Mouse (Mus musculus) c-Kit-positive CD71-negative TER-119-negative erythroid progenitor cells, embryonic 14.5 days (primary cell): ENCODE measurements around the gene Immp2l.
"Not testable (repeated sequence)": the region's sequence is repeated elsewhere in the genome, so short reads cannot be mapped to it uniquely, and the experiment has no call there.

Experiments
- DNase-seq: peaks from one replicate; pipeline ENCODE4 v3.0.0-alpha.2; 2013; ENCODE audit warnings: low read depth

The Immp2l gene

DNA sequence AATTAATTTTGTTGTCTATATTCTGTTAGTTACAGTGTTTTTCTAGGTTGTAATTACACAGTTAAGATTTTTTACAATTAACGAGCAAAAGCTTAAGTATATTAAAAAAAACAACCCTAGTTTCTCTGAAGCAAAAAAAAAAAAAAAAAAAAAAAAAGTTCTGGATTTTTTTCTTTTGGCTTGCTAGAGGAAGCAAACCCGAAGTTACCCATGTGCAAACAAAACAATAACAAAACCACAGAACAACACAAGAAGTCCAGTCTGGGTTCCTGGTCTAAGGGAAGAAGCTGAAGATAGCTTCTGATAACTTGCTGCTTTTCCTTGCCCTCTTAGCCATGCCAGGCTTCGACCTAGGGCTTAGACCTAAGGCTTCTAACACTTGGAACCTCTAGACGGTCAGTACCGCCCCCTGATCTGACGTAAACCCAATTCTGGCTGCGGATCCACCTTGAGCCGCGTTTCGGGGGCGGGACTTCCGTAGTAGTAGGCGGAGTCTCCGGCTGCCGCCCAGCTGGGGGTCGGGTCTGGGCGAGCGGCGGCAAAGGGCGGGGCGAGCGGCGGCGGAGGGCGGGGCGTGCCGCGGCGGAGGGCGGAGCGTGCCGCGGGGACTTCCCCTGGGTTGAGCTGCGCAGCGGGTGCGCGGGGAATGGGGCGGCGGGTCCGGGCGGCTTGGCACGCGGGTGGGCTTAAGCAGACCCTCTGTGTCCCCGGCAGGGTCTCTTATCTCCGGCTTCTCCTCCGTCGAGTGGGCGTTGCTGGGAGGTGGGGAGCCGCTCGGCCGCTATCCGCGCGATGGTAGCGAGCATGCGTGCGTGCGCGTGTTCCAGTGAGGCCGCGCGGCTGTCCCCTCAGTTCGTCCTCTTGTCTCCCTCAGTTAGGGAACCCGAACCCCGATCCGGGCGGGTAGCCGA, at the start of gene Immp2l:
Gene Immp2l, plus strand, starts transcription at position 580 of the 911 bp plus-strand sequence.
- peak; percentile 87 for DNase-seq

DNA sequence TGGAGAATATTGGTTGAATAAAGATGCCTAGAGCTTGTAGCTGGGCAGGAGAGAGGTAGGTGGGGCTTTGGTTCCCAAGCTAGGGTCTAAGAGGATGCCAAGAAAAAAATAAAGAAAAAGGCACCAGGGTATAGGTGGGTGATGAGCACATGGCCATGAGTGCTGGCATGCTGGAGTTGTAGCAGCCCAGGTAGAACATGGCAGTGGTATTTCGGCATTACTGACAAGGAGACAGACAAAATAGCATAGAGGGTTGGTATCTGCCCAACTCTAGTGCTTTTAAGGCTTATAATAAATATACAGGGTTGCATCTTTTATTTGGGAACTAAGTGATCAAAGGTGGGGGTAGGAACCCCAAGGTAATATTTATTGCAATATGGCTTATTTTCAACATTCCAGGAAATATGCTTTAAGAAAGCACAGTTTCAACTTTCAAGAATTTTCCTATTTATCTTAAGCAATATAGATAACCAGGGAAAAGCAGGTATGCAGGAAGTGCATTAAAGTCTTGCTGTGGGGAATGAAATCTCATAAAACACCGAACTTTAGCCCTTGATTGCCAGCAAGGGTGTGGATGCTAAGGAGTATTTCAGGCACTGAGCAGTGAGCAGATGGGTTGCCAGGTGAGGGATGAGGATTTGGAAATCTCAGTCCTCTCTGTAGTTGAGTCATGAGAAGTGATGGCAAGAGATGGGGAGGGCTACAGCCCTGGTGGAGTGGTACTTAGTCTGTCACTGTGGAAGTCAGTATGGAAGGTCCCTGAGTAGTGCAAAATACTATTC, 45.0 kb upstream of the Immp2l start:
- DNase-seq, result no peak

DNA sequence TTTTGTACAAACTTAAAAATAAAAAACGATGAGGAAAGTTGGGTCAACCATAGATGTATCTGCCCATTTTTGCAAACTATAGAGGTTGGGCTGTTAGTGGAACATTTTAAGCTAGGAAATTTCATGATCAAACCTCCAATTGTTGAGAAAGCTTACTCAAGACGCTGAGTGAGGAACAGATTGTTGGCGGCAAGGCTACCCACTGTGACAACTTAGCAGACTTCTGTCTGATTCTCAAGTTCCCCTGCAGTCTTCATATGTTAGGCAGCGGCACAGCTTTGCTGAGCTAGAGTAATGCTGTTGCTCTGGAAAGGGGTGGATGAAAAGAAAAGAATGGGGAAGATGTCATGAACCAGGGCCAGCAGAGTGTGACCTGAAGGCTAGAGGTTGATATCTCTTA, 44.2 kb upstream of the Immp2l start:
- no peak for DNase-seq

DNA sequence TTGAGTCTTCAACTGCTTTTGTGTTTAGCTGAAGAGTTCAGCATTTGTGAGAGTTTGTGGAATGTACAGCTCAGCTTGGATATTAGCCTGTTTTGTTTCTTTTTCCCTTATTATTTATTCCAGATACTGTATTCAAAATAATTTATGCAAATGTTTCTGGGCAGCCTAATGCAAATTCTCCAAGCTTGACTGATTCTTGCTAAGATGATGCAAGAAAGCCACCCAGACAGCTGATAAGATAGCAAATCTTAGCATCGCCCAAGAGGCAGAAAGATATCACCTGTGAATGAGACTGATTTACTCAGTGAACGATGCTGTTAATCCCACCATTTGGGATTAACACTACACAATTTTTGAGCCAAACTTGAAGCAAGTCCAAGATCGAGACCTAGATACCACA, 43.7 kb upstream of the Immp2l start:
- no peak for DNase-seq

DNA sequence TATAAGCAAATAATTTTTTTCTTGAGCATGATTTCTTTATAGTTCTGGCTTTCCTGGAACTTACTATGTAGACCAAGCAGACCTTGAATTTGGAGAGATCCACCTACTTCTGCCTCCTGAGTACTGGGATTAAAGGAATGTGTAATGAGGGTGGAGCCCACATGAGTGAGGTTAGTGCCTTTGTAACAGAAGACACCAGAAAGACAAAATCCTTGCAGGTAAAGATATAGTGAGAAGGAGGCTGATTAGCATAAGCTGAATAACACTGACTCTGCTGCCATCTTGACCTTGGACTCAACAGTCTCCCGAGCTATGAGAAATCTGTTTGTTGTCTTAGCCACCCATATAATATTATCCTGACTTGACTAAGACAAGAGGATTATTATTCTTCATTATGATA, 40.9 kb upstream of the Immp2l start:
- no peak for DNase-seq

DNA sequence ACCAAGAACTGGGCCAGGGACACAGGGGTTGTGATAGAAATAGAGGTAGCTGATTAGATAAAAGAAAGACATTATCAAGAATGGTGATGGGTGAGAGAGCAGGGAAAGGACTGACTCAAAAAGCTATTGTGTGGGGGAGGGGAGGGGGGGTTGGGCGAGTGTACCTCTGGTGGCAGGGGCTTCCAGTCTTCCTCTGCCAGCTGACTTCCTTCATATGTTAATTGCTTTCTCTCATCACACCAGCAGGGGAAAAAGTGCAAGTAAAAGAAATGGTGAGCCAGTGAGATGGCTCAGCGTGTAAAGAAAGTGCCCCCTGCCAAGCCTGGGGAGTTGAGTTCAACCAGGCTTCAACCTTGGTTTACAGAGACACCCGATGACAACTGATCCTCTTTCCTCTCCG, 39.2 kb upstream of the Immp2l start:
- DNase-seq, result no peak

DNA sequence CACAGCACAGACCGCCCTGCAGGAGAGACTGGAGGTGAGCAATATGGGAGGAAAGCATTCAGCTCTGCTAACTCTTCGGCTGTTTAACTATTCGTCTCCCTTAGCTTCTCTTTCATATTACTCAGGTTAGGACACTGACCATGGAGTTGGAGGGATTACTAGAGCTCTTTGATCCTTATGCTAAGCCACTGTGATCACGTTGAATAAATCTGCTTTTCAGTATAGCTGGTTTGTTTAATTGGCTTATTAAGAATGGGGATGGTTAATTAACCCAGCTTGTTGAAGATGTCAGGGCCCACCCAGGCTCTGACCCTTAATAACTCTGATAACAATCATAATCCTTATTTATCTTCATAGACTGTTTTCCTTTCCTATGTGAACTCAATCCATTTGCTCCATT, 38.1 kb upstream of the Immp2l start:
- no peak for DNase-seq

DNA sequence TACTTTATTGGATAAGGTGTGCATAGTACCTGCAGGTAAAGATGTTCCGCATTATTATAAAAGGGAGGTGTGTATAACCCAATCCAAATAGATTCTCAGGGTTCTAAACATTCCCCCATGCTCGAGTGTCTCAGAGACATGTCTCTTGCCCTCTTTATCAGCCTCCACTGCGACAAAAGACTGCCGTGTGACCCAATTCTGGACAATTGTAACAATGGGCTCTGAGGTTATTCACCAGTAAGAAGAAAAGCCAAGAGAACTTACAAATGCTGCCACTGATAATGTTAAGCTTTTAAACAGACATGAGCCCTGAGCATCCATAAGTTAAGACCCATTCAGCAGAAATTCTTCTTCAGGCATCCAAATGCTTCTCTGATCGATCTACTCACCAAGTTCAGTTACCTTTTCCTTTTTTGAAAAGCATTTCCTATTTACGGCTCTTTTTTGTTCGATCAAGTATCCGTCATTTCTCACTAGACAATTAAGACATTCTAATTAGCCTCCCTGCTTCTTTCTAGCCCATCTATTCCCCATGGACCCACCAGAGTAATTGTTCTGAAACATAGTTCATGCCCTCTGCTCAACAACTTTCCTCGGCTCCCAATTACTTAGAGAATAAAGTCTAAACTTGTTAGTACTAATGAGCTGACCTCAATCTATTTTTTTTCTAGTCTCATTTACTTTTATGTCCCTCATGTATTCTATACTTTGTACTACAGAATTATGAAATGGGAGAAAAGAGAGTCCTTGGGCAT, 35.4 kb upstream of the Immp2l start:
- no peak for DNase-seq

DNA sequence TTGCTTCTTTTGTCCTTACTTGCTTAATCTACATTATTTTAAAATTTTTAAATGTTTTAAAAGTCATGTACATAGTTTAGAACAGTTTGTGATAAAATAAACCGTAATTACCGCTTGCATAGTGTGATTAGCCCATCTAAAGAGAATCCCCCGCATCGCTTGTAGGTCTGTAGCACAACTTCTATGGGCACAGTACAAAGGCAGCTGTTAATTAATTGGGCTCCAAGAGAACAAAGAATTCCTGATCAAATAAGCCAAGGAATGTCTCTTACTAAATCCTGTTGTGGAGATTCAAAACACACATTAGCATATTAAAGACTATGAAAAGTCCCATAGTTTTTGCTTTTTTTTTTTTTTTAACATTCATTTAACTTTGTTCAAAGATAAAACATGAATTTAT, 32.2 kb upstream of the Immp2l start:
- no peak for DNase-seq

DNA sequence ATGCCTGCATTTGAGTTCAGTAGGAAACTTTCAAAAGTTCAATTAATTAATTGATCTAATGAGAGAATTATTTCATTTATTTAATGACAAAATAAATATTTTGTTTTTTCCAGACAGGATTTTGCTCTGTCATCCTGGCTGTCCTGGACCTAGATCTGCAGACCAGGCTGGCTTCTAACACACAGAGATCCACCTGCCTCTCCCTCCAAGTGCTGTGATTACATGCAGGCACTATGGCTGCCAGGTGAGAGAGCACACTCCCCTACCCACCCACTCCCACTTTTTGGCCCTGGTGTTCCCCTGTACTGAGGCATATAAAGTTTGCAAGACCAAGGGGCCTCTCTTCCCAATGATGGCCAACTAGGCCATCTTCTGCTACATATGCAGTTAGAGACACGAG, 31.7 kb upstream of the Immp2l start:
- not testable (repeated sequence) for DNase-seq

DNA sequence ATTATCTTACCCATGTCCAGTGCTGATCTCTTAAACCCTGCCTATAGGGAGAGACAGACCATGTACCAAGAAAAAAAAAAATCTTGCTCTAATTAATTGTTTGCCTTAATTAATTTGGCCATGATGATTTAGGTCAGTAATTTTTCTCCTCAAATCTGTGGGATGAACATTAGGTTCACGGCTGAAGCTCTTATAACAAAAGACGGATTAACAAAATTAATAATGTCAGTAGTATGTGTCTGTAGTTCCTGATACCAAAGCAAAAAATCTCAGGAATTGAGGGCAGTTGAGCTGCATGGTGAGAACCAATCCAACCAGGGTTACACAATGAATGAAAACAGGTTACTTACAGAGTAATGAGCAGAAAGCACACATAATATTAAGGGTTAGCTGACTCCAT, 29.0 kb upstream of the Immp2l start:
- DNase-seq, result no peak

DNA sequence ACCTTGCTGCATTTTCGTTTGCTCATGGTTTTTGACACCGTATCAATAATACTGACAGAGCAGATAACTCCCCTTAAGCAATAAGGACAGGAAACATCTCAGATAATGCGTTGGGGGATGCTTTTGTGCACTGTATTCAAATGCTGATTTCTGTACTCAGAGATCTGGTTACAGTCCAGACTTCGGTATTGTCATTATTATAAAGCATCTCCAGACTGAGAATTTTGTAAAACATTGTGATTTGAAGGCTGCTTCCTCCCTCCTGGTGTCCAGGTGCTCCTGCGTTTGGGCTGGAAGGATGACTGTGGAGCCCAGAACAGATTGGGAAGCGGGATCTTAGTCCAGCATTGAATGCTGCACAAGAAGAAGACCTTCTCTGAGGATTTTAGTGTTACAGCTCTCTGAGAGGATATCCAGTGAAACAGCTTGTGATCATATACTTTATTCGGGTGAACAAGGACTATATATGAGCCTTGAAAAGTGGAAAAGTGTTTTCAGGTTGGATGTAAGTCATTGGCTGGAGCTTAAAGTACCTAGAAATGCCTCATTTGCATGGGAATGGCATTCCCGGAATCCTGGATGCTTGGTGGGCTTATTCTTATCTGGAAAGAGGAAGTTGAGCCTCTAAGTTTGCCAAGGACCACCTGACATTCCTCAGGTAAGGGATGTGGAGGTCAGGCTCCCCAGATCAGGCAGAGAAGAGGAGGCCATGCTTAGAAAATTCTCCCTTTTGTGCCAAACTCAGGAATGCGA, 28.1 kb upstream of the Immp2l start:
- no peak for DNase-seq

DNA sequence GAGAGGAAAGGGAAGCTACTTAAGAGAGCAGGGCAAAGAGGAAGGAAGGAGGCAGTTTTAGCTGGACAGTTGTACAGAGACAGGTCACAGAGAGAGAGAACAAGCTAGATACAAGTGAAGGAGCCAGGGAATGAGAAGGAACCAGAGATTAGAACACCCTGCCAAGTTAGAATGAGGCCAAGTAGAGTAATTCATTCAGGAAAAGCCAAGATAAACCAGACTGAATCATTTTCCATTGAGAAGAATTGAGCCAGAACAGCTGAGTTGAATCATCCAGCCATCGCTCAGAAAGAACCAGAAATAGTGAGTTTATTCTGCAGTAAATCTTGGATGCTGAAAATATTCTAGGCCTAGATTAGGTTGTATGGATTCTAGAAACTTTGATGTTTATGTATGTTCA, 1.4 kb upstream of the Immp2l start:
- DNase-seq, result no peak

DNA sequence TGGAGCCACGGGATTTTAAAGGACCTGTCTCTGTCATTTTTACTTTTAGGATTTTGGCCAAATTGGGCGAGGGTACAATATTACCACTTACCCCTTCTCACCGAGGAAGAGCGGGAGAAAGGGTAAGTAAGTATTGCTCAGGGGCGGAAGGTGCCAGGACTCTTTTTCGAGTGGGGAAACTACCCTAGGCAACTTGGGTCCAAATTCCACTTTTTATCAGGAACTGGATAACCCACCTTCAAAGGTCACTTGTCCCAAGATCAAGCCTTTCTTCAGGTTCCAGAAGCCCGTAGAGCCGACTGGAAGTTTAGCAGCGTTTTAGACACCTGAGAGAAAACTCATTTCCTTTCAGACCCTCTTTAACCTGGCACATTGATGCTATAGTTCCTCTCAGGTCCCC, 622 bp downstream of the Immp2l start:
- no peak for DNase-seq

DNA sequence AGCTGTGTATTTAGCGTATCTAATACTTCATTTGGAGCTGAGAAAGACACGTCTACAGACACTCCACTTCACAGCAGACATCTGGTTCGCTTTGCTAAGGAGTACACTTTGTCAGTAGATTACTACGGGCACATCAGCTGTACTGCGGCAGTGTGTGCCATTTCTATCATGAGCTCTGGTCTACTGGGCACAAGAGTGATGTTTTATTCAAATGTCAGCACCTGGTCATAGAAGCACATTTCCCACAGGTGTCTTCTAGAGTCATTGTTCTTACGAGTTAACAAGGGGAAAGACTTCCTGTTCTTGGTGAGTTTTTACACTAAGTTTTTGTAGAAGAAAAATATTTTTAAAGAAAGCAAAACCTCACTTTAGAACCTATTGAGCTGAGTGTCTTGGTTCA, 3.6 kb downstream of the Immp2l start:
- no peak for DNase-seq

DNA sequence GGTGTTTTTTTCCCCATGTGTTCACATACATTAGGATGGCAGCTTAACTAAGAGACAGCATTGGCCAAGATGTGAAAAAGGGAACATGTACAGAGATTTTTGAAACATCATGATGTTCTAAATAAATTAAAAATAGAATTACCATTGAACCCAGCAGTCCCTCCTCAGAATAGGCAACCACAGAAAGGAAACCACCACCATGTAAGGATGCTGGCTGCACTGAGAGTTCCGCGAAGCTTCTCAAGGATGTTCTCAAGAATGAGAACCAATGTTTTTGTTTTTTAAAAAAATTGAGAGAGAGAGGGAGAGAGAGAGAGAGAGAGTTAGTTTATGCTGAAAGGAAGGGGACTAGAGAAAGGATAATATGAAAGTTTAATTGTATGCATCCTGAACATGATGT, 7.2 kb downstream of the Immp2l start:
- DNase-seq, result no peak

DNA sequence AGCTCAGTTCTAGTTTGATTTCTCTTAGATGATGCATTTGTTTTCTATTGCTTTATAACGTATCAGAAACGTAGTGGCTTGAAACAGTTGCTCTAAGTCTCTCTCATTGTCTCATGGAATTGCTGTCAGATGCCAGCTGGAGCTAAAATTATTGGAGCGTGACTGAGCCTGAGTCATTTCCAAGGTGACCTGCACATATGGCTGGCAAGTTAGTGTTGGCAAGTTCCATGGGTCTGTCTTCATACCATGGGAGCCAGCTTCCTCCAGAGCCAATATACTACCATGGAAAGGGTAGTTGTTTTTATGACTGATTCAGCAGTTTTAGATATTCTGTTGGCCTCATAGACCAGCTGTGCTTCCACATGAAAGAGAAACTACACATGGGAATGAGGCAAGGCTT, 9.3 kb downstream of the Immp2l start:
- no peak for DNase-seq

DNA sequence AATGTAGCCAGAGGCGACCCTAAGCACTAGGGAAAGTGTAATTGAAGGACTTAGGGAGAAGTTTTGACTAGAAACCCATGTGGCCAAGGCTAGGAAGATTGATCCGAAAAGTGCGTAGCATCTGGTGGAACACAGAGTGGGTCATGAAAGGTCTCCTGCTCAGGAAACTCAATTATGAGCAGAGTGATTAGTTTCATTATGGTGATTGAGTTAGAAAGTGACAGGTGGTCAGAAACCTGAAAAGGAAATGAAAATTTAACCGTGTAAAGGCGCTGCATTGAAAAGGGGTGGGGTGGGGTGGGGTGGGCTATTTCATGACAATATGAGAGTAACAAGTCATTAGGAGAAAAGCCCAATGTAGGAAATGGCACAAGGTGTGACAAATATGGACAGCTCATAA, 15.9 kb downstream of the Immp2l start:
- no peak for DNase-seq

DNA sequence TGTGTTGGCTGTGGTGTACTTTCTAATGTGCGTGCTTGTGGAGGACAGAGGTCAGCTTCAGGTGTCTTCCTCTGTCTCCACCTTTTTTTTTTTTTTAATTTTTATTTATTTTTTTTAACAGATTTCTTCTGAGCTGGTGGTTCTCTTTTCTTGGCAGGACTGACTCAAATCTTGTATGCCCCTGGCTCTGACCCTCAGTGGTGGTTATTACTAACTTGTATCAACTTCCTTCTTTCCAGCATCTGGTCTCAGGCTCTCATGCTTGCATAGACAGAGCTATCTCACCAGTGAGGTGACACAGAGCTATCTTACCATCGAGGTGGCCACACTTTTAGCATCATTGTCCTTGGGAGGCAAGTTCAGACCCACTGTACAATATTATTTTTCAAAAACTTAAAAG, 17.8 kb downstream of the Immp2l start:
- no peak for DNase-seq

DNA sequence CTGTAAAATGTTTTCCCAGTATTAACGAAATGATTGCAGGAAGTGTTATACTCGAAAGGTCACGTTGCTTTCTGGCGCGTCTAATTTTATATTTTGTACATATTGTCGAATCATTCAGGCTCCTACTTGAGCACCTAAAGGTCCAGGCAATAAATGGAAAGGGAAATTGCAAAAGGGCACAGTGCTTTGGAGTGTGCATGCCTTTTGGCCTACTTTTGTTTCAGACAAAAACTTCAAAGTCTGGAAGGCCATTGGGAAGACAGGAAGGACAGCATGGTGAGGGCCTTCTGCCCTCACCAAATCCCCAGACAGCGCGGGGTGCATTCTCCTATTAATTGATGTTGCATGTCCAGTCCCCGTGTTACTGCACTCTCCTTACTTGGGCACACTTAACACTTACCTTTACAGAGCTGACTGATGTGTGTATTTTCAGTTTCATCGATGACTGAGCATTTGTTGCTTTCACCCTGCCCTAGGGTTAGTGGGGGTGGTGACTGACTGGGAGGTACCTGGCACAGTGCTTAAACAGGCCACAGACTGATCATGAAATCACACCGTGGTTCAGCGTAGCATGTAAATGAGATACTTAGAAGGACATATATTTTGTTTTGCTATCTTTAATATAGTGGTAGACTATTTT, 20.7 kb downstream of the Immp2l start:
- DNase-seq, result no peak

DNA sequence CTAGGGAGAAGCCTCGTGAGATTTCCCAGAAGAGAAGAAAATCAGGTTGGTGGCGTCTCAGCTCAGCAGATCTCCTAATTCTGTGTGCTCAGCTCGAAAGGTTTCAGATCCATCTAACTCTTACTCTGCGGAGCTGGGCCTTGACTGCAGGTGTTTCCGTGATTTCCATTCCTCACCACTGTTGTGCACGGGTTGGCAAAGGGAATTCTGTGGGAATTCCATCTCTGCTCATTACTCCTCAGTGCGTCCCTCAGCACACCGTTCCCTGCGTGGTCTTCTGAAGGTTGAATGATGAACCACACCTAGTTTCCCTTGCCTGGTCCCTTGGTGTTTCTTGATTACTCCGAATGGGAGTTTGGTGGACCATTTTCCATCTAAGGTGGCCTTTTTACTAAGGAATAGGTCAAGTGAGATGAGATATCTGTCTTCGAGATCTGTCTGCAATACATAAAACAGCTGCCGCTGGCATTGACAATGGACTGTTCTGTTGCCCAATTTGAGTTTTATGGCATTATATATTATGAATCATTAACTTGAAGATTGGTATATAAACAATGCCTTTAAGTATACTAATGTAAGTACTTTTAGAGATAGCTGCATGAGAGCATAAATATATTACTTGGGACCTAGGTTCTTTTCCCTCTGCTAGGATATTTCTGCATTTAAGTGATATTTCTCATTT, 23.3 kb downstream of the Immp2l start:
- no peak for DNase-seq
